Mouse (Mus musculus): ENCODE results near the gene BC051665.

DNA sequence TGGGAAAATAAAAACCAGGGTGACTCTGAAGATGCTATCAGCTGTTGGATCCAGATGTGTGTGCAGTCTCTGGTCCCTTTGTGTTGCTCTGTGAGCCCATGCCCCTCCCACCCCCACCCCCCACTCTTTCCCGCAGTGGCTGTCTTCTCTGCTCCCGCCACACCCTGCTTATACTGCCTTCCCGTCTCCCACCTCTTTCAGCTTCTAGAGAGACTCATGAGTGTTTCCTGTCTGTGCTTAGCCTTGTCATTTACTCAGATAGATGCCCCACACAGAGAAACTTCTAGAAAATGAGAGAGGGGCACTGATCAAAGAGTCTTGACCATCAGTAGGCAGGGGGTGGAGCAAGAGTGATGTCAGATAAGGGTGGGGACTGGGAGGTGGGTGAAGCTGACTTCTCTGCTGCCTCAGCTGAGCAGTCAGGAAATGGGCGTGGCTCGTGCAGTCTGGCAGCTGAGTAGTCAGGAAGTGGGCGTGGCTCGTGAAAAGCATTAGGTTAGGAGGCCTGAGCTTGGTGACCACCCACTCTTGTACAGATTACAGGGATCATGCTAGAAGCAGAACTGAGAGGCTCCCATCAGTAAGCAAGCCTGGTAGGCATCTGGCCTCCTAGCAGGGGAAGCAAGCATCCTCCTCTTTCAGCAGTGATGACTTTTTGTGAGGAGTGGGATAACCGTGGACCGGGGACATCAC is 48.4 kb downstream of the BC051665 start:
- TF ChIP-seq POLR2A (IDR thresholded peaks at IDR 0.05; ENCODE audit: low read depth, low read length) (no peak), CTCF (conservative IDR thresholded peaks at IDR 0.05; ENCODE audit: insufficient read depth, insufficient read length, low read depth, low read length) (no peak)
